Mouse (Mus musculus) monocyte, adult 2 months (primary cell): ENCODE results near the gene Ccdc39.
A peak's percentile ranks its signal among the peaks of the same experiment; 100 is the strongest.

ENCODE experiments used
- DNase-seq, 2 experiments: peaks; one replicate each; pipeline ENCODE4 v3.0.0; 2022; ENCODE audit warnings: low spot score in 2 of 2, low read depth in 1 of 2

The Ccdc39 gene

GRCm38 (mm10) chr3:33843801-33844632, at the start of gene Ccdc39:
Gene Ccdc39 (minus strand): TSS chr3:33844310.
- DNase-seq: peak in 1 of 2 experiments; percentile 28

- DNase-seq: no peak
Observed at GRCm38 (mm10) chr3:33893433-33893832, 49.3 kb upstream of the Ccdc39 start.

- no peak for DNase-seq
Observed at GRCm38 (mm10) chr3:33887438-33887837, 43.3 kb upstream of the Ccdc39 start.

GRCm38 (mm10) chr3:33883105-33883504, 39.0 kb upstream of the Ccdc39 start:
- DNase-seq: no peak

- no peak for DNase-seq
Observed at GRCm38 (mm10) chr3:33882695-33883094, 38.6 kb upstream of the Ccdc39 start.

GRCm38 (mm10) chr3:33878661-33879060, 34.6 kb upstream of the Ccdc39 start:
- no peak for DNase-seq

- DNase-seq: no peak
Observed at GRCm38 (mm10) chr3:33874456-33875286, 30.6 kb upstream of the Ccdc39 start.

GRCm38 (mm10) chr3:33873837-33874236, 29.7 kb upstream of the Ccdc39 start:
- DNase-seq: no peak

- no peak for DNase-seq
Observed at GRCm38 (mm10) chr3:33873366-33873765, 29.3 kb upstream of the Ccdc39 start.

GRCm38 (mm10) chr3:33864000-33864540, 20.0 kb upstream of the Ccdc39 start:
- no peak for DNase-seq

GRCm38 (mm10) chr3:33858939-33859338, 14.8 kb upstream of the Ccdc39 start:
- no peak for DNase-seq

GRCm38 (mm10) chr3:33853062-33853461, 9.0 kb upstream of the Ccdc39 start:
- no peak for DNase-seq

GRCm38 (mm10) chr3:33850856-33851255, 6.7 kb upstream of the Ccdc39 start:
- no peak for DNase-seq

GRCm38 (mm10) chr3:33846639-33847038, 2.5 kb upstream of the Ccdc39 start:
- DNase-seq: no peak

GRCm38 (mm10) chr3:33838877-33839276, 5.2 kb downstream of the Ccdc39 start:
- DNase-seq: no peak

- DNase-seq: no peak
Observed at GRCm38 (mm10) chr3:33836576-33836975, 7.5 kb downstream of the Ccdc39 start.

GRCm38 (mm10) chr3:33832351-33832750, 11.8 kb downstream of the Ccdc39 start:
- no peak for DNase-seq

GRCm38 (mm10) chr3:33824135-33824946, 19.8 kb downstream of the Ccdc39 start:
- DNase-seq: no peak

- no peak for DNase-seq
Observed at GRCm38 (mm10) chr3:33807151-33807550, 37.0 kb downstream of the Ccdc39 start.

GRCm38 (mm10) chr3:33800513-33800820, 43.6 kb downstream of the Ccdc39 start:
- no peak for DNase-seq
